Mouse (Mus musculus) neutrophil, adult 83 days (primary cell): ENCODE data around the gene Vmn1r124. TPM values are rescaled to one million over a fixed set of nuclear protein-coding genes. Genes with fewer than 3 reads are reported as not detected.

Source experiments
- total RNA-seq, 2 experiments: library from RNA; stranded (reverse); gene quantifications; one replicate each; pipeline ENCODE4 v1.2.4; 2023

Vmn1r124 gene
- total RNA-seq, result not detected

GRCm38 (mm10) chr7:21260517-21260916 is at the start of gene Vmn1r124:
Vmn1r124 (minus strand) TSS chr7:21260617.

DNA sequence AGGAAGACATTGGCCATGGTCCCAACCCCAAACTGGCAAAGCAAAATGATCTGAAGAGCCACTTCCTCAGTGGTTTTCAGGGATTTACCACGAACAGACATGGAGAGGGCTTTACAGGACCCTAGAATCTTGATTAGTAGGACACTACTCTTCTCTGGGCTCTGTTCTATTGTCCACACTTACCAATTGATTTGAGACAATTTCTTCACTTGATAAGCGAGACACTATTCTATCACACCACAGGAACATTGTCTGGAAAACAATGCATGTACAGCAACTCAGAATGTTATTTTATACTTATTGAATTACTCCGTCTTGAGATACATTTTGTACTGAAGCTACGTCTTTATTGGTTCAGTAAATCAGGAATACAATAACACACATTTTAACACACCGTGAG is 41.0 kb upstream of the Vmn1r124 start, which contains the start of gene Vmn1r126:
Gene Vmn1r126, minus strand, starts transcription at position 101 of the 400 bp plus-strand sequence.

GRCm38 (mm10) chr7:21271879-21272278 is 11.5 kb upstream of the Vmn1r124 start, which contains the start of gene Vmn1r125:
Vmn1r125 (plus strand) TSS chr7:21272179.

Other genes starting within 250 kb of the Vmn1r124 start
- not detected for gene Vmn1r119, start 248.2 kb downstream of the Vmn1r124 start, total RNA-seq
- not detected for gene Vmn1r120, start 206.8 kb downstream of the Vmn1r124 start, total RNA-seq
- not detected for gene Vmn1r121, start 162.1 kb downstream of the Vmn1r124 start, total RNA-seq
- gene Vmn1r122, start 126.5 kb downstream of the Vmn1r124 start, total RNA-seq, result not detected
- gene Vmn1r123, start 98.4 kb downstream of the Vmn1r124 start, total RNA-seq, result not detected
- gene Gm5157, start 70.2 kb downstream of the Vmn1r124 start, total RNA-seq, result not detected
- not detected for gene Vmn1r125, start 11.6 kb upstream of the Vmn1r124 start, total RNA-seq
- gene Vmn1r126, start 40.9 kb upstream of the Vmn1r124 start, total RNA-seq, result not detected
- not detected for gene Vmn1r127, start 59.2 kb upstream of the Vmn1r124 start, total RNA-seq
- not detected for gene Vmn1r128, start 88.8 kb upstream of the Vmn1r124 start, total RNA-seq
- gene Vmn1r129, start 100.7 kb upstream of the Vmn1r124 start, total RNA-seq, result not detected
- gene Gm6882, start 172.1 kb upstream of the Vmn1r124 start, total RNA-seq, result not detected